Mouse (Mus musculus) heart, embryonic 13.5 days (tissue): ENCODE results near the gene Ucn2. TPM values are rescaled to one million over a fixed set of nuclear protein-coding genes. Genes with fewer than 3 reads are reported as not detected.

Source experiments
- ATAC-seq: fragments of 200-750 bp; cut with Nextera tagmentation; 2 replicates; pipeline ENCODE4 v1.8.0; 2017; ENCODE audit warnings: moderate TSS enrichment; ENCODE audit not compliant: insufficient number of reproducible peaks, low FRiP score, low TSS enrichment; ENCODE audit errors: extremely low read depth
- H3K27ac ChIP-seq: fragments of 300-500 bp; sonication (generic); replicated peaks from 2 replicates; pipeline ENCODE4 v1.5.1; 2015; ENCODE audit warnings: moderate library complexity, mild to moderate bottlenecking, inconsistent platforms
- H3K27me3 ChIP-seq: fragments of 300-500 bp; sonication (generic); replicated peaks from 2 replicates; pipeline ENCODE4 v1.6.1; 2015; ENCODE audit warnings: mild to moderate bottlenecking, inconsistent platforms
- H3K36me3 ChIP-seq: fragments of 300-500 bp; sonication (generic); 2 replicates; pipeline ENCODE4 v1.6.1; 2015; ENCODE audit warnings: mild to moderate bottlenecking, inconsistent platforms
- H3K4me1 ChIP-seq: fragments of 300-500 bp; sonication (generic); 2 replicates; pipeline ENCODE4 v1.6.1; 2015; ENCODE audit warnings: inconsistent platforms
- H3K4me2 ChIP-seq: fragments of 300-500 bp; sonication (generic); 2 replicates; pipeline ENCODE4 v1.6.1; 2015; ENCODE audit warnings: inconsistent platforms, mild to moderate bottlenecking, moderate library complexity
- H3K4me3 ChIP-seq: fragments of 300-500 bp; sonication (generic); 2 replicates; pipeline ENCODE4 v1.5.1; 2015; ENCODE audit warnings: moderate library complexity, mild to moderate bottlenecking, inconsistent platforms
- H3K9ac ChIP-seq: fragments of 300-500 bp; sonication (generic); 2 replicates; pipeline ENCODE4 v1.6.1; 2015; ENCODE audit warnings: inconsistent platforms, mild to moderate bottlenecking, moderate library complexity
- H3K9me3 ChIP-seq: fragments of 300-500 bp; sonication (generic); 2 replicates; pipeline ENCODE4 v1.6.1; 2016; ENCODE audit warnings: inconsistent platforms
- WGBS: fragments of 180-500 bp; shearing (Covaris S2); methylation state at CpG from one replicate; pipeline ENCODE4 v1.1.7; 2015; ENCODE audit warnings: mixed read lengths; 5-methylcytosine and 5-hydroxymethylcytosine counted together
- polyA plus RNA-seq: library from polyadenylated mRNA; unstranded; fragments of >200 nt; fragmentation: Nextera tagmentation; extraction: Ambion mirVana; gene quantifications from 2 replicates; pipeline ENCODE4 v1.2.1, GENCODE M21; 2015

The Ucn2 gene
- polyA plus RNA-seq, 1 experiment from 2014 or later: not detected

DNA sequence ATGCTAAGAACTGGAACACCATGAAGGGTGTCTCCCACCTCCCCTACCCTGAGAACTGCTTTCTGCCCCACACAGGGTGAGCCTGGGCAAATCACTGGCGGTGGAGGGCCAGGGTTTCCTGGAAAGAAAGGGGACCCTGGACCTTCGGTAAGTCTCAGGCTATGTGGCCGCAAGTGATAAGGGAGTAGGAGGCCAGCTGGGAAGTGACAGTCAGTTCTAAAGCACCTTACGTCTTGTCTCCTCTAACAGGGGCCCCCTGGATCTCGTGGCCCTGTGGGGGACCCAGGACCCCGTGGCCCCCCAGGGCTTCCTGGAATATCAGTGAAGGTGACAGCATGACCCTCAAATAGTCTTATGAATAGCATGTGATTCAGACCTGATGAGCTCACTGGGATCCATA is 21.5 kb upstream of the Ucn2 start:
- Histone ChIP-seq H3K9me3 (no peaks in the 10 kb centered on the region), H3K36me3 (no peaks in the 10 kb centered on the region), H3K4me2 (no peak overlapping the region), H3K27ac (no peak overlapping the region), H3K4me1 (no peaks in the 10 kb centered on the region), H3K27me3 (peaks cover 5% of the 10 kb centered on the region; the same call in 1 of the 2 replicates), H3K9ac (no peak overlapping the region), H3K4me3 (no peak overlapping the region)
- 62% methylated on average over 6 of the region's 6 CpGs for WGBS
- ATAC-seq: no peak

DNA sequence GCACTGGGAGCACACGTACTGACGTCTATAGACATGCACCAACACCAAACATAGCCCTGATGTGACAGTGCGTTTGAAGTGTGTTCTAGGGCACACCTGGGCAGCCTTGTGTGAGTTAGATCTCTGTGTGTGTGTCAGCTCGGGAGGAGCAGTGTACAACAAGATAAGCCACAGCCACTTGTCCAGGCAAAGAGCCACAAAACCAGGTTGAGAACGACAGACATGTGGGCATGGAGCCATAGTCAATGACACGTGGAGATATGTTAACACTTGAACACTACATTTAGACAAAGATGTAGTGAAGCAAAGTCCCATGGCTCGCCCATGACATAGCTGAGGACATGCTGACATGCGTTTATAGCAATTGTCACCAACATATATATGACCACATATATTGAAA is 15.2 kb upstream of the Ucn2 start:
- Histone ChIP-seq H3K4me1 (no peaks in the 10 kb centered on the region), H3K36me3 (no peaks in the 10 kb centered on the region), H3K4me3 (no peak overlapping the region), H3K27me3 (no peaks in the 10 kb centered on the region), H3K4me2 (no peak overlapping the region), H3K27ac (no peak overlapping the region), H3K9ac (no peak overlapping the region), H3K9me3 (no peaks in the 10 kb centered on the region)
- 60% methylated on average over 8 of the region's 8 CpGs for WGBS
- ATAC-seq: no peak

- 76% methylated on average over 9 of the region's 9 CpGs for WGBS
- H3K4me3 ChIP-seq: no peak overlapping the region
- no peaks in the 10 kb centered on the region for H3K27me3 ChIP-seq
- H3K4me2 ChIP-seq: no peak overlapping the region
- no peak overlapping the region for H3K27ac ChIP-seq
- H3K36me3 ChIP-seq: no peaks in the 10 kb centered on the region
- ATAC-seq: no peak
- no peak overlapping the region for H3K9ac ChIP-seq
- no peaks in the 10 kb centered on the region for H3K4me1 ChIP-seq
- H3K9me3 ChIP-seq: no peaks in the 10 kb centered on the region
These were observed 9.3 kb upstream of the Ucn2 start for GRCm38 (mm10) chr9:108976483-108976882.

- no peaks in the 10 kb centered on the region for H3K4me1 ChIP-seq
- no peak overlapping the region for H3K4me3 ChIP-seq
- no peaks in the 10 kb centered on the region for H3K9me3 ChIP-seq
- H3K9ac ChIP-seq: no peak overlapping the region
- no peaks in the 10 kb centered on the region for H3K27me3 ChIP-seq
- no peak overlapping the region for H3K27ac ChIP-seq
- WGBS: 67% methylated on average over 7 of the region's 7 CpGs
- no peak for ATAC-seq
- H3K36me3 ChIP-seq: no peaks in the 10 kb centered on the region
- H3K4me2 ChIP-seq: no peak overlapping the region
These were observed 7.8 kb upstream of the Ucn2 start for GRCm38 (mm10) chr9:108977966-108978365.

DNA sequence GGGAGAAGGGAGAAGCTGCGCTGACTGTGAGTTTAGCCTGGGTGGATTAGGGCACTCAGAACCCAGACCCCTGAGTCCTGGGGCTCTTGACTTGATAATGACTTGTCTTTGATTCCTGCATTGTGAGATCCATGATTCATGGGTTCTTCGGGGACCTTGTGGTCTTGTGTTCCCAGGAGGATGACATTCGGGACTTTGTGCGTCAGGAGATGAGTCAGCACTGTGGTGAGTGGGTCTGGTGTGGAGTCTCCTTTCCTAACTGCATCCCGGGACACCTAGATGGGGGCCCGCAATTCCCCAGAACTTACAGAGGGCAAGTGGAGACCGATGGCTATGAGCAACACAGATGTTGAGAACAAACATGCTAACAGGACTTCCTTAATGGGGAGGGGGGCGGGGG is 3.3 kb upstream of the Ucn2 start:
- Histone ChIP-seq H3K36me3 (no peaks in the 10 kb centered on the region), H3K27ac (no peak overlapping the region), H3K4me2 (no peak overlapping the region), H3K27me3 (no peaks in the 10 kb centered on the region), H3K4me1 (no peaks in the 10 kb centered on the region; the same call in 1 of the 2 replicates), H3K9ac (no peak overlapping the region), H3K4me3 (no peak overlapping the region), H3K9me3 (no peaks in the 10 kb centered on the region)
- WGBS: 75% methylated on average over 8 of the region's 8 CpGs
- ATAC-seq: no peak

DNA sequence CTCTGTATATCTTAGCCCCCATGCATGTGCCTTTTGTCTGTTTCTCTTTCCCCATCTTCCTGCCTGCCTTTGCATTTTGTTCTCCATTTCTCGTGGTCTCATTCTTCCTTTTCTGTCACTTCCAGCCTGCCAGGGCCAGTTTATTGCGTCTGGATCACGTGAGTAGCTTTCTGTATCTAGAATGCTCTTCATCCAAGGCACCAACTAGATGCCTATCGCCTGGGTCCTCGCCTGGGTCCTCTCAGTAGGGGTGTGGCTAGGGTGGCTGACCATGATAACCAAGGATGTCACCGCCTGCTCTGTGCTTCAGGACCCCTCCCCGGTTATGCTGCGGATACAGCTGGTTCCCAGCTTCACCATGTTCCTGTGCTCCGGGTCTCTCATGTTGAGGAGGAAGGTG is 2.6 kb upstream of the Ucn2 start:
- no peak for ATAC-seq
- WGBS: 62% methylated on average over 9 of the region's 9 CpGs
- Histone ChIP-seq H3K4me3 (no peak overlapping the region), H3K4me1 (peaks cover 7% of the 10 kb centered on the region), H3K9me3 (no peaks in the 10 kb centered on the region), H3K27me3 (no peaks in the 10 kb centered on the region), H3K36me3 (no peaks in the 10 kb centered on the region), H3K4me2 (no peak overlapping the region), H3K9ac (no peak overlapping the region), H3K27ac (no peak overlapping the region)

- Histone ChIP-seq H3K9ac (peak overlapping the region; percentile 54; the same call in 1 of the 2 replicates), H3K27me3 (no peaks in the 10 kb centered on the region), H3K4me1 (peaks cover 45% of the 10 kb centered on the region), H3K27ac (no peak overlapping the region), H3K36me3 (no peaks in the 10 kb centered on the region), H3K9me3 (no peaks in the 10 kb centered on the region), H3K4me3 (peak overlapping the region; percentile 36), H3K4me2 (peak overlapping the region; percentile 64)
- ATAC-seq: no peak
- WGBS: 17% methylated on average over 15 of the region's 15 CpGs
These were observed 2.0 kb downstream of the Ucn2 start for GRCm38 (mm10) chr9:108987704-108988350.

- H3K9ac ChIP-seq: no peak overlapping the region
- H3K27me3 ChIP-seq: no peaks in the 10 kb centered on the region
- 72% methylated on average over 4 of the region's 4 CpGs for WGBS
- no peak overlapping the region for H3K4me3 ChIP-seq
- peak overlapping the region; percentile 89 for H3K27ac ChIP-seq
- no peaks in the 10 kb centered on the region for H3K36me3 ChIP-seq
- H3K9me3 ChIP-seq: no peaks in the 10 kb centered on the region
- ATAC-seq: no peak
- peak overlapping the region; percentile 5; the same call in 1 of the 2 replicates for H3K4me2 ChIP-seq
- peaks cover 50% of the 10 kb centered on the region for H3K4me1 ChIP-seq
These were observed 4.1 kb downstream of the Ucn2 start for GRCm38 (mm10) chr9:108989802-108990461.

DNA sequence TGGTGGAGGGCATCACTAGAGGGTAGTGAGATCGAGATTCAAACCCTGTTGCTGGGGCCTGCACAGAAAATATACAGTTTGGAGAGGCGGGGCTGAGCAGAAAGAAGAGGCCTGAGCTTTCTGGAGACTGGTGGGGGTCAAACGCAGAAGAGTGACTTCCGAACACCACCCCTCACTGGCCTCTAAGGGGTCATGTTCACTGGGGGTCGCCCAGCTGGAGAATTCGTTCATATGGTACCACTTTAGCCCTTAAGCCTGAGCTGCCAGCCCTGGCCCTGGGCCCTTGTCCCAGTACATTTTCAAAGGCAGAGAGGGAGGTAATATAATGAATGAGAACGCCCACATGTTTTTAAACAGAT is 4.6 kb downstream of the Ucn2 start:
- 82% methylated on average over 7 of the region's 7 CpGs for WGBS
- ATAC-seq: no peak
- H3K27me3 ChIP-seq: no peaks in the 10 kb centered on the region
- no peak overlapping the region for H3K9ac ChIP-seq
- H3K4me1 ChIP-seq: peaks cover 52% of the 10 kb centered on the region
- no peak overlapping the region for H3K4me3 ChIP-seq
- no peaks in the 10 kb centered on the region for H3K36me3 ChIP-seq
- no peaks in the 10 kb centered on the region for H3K9me3 ChIP-seq
- H3K27ac ChIP-seq: peak overlapping the region; percentile 89
- H3K4me2 ChIP-seq: no peak overlapping the region

GRCm38 (mm10) chr9:108991428-108992084 is 5.7 kb downstream of the Ucn2 start, which contains the start of gene Pfkfb4:
Gene Pfkfb4 (plus strand): TSS chr9:108991778.
- peak; percentile 89 for ATAC-seq
- Histone ChIP-seq H3K4me2 (peak within 1 kb of the TSS; percentile 88), H3K27ac (peak within 1 kb of the TSS; percentile 89), H3K27me3 (no peaks in the 10 kb centered on the region), H3K36me3 (no peaks in the 10 kb centered on the region), H3K9ac (peak within 1 kb of the TSS; percentile 84), H3K4me3 (peak within 1 kb of the TSS; percentile 64), H3K4me1 (peaks cover 52% of the 10 kb centered on the region), H3K9me3 (no peaks in the 10 kb centered on the region)
- WGBS: 1% methylated on average over 30 of the region's 31 CpGs

DNA sequence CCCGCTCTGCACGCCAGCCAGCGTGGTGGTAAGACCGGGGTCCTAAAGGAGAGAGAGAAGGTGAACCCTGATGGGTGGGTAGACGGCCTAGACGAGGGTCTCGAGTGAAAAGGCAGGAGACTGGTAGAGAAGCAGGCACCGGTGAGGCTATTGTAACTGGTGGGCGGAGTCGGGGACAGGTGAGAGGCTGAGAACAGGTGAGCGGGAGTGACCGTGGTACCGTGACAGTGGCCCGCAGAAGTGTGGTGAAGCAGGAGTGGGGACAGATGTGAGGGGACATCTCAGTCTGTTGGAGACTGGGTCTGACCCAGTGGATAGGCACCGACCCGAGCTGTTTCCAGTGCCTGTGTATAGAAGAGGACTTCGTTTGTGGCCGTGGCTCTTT is 6.3 kb downstream of the Ucn2 start:
- H3K9me3 ChIP-seq: no peaks in the 10 kb centered on the region
- WGBS: 13% methylated on average over 18 of the region's 18 CpGs
- peak overlapping the region; percentile 84 for H3K9ac ChIP-seq
- peak overlapping the region; percentile 64 for H3K4me3 ChIP-seq
- ATAC-seq: peak; percentile 1; the same call in 1 of the 2 replicates
- no peaks in the 10 kb centered on the region for H3K36me3 ChIP-seq
- peak overlapping the region; percentile 88 for H3K4me2 ChIP-seq
- no peaks in the 10 kb centered on the region for H3K27me3 ChIP-seq
- 0 out of 2 replicates have a peak overlapping the region, but pooled peaks have one; percentile 33 for H3K27ac ChIP-seq
- peaks cover 52% of the 10 kb centered on the region for H3K4me1 ChIP-seq
